Mouse (Mus musculus): Measurements from ENCODE around the gene Treh.
A peak's percentile ranks its signal among the peaks of the same experiment; 100 is the strongest.

Gene Treh

GRCm38 (mm10) chr9:44672291-44672865 lies 655 bp upstream of the Treh start:
- DNase-seq (ENCODE audit: extremely low read depth, insufficient read length, low spot score), result no peak

- DNase-seq (ENCODE audit: extremely low read depth, insufficient read length, low spot score), result no peak
These were observed 5.3 kb downstream of the Treh start for GRCm38 (mm10) chr9:44678288-44678871.

- no peak for DNase-seq (ENCODE audit: extremely low read depth, insufficient read length, low spot score)
These were observed 6.5 kb downstream of the Treh start for GRCm38 (mm10) chr9:44679565-44679964.

- no peak for DNase-seq (ENCODE audit: extremely low read depth, insufficient read length, low spot score)
These were observed 10.0 kb downstream of the Treh start for GRCm38 (mm10) chr9:44683046-44683445.

GRCm38 (mm10) chr9:44685346-44686330 lies 12.6 kb downstream of the Treh start:
- peak; percentile 40 for DNase-seq (ENCODE audit: extremely low read depth, insufficient read length, low spot score)

GRCm38 (mm10) chr9:44686638-44687037 lies 13.6 kb downstream of the Treh start:
- no peak for DNase-seq (ENCODE audit: extremely low read depth, insufficient read length, low spot score)

- DNase-seq (ENCODE audit: extremely low read depth, insufficient read length, low spot score), result no peak
These were observed 15.0 kb downstream of the Treh start for GRCm38 (mm10) chr9:44688013-44688412.

GRCm38 (mm10) chr9:44690641-44691040 lies 17.6 kb downstream of the Treh start:
- no peak for DNase-seq (ENCODE audit: extremely low read depth, insufficient read length, low spot score)

GRCm38 (mm10) chr9:44691671-44692520 lies 18.9 kb downstream of the Treh start:
- no peak for DNase-seq (ENCODE audit: extremely low read depth, insufficient read length, low spot score)

- no peak for DNase-seq (ENCODE audit: extremely low read depth, insufficient read length, low spot score)
These were observed 20.0 kb downstream of the Treh start for GRCm38 (mm10) chr9:44693071-44693470.

- no peak for DNase-seq (ENCODE audit: extremely low read depth, insufficient read length, low spot score)
These were observed 24.8 kb downstream of the Treh start for GRCm38 (mm10) chr9:44697866-44698265.

- DNase-seq (ENCODE audit: extremely low read depth, insufficient read length, low spot score), result no peak
These were observed 26.2 kb downstream of the Treh start for GRCm38 (mm10) chr9:44699196-44699595.

GRCm38 (mm10) chr9:44699730-44700129 lies 26.7 kb downstream of the Treh start:
- DNase-seq (ENCODE audit: extremely low read depth, insufficient read length, low spot score), result no peak

- DNase-seq (ENCODE audit: extremely low read depth, insufficient read length, low spot score), result no peak
These were observed 34.9 kb downstream of the Treh start for GRCm38 (mm10) chr9:44707749-44708428.

GRCm38 (mm10) chr9:44708429-44708765 lies 35.4 kb downstream of the Treh start:
- no peak for DNase-seq (ENCODE audit: extremely low read depth, insufficient read length, low spot score)

GRCm38 (mm10) chr9:44708925-44709324 lies 35.9 kb downstream of the Treh start:
- DNase-seq (ENCODE audit: extremely low read depth, insufficient read length, low spot score), result no peak

GRCm38 (mm10) chr9:44709600-44709999 lies 36.6 kb downstream of the Treh start:
- DNase-seq (ENCODE audit: extremely low read depth, insufficient read length, low spot score), result no peak

GRCm38 (mm10) chr9:44710213-44710612 lies 37.2 kb downstream of the Treh start:
- DNase-seq (ENCODE audit: extremely low read depth, insufficient read length, low spot score), result no peak

GRCm38 (mm10) chr9:44711602-44712001 lies 38.6 kb downstream of the Treh start:
- no peak for DNase-seq (ENCODE audit: extremely low read depth, insufficient read length, low spot score)

- no peak for DNase-seq (ENCODE audit: extremely low read depth, insufficient read length, low spot score)
These were observed 40.0 kb downstream of the Treh start for GRCm38 (mm10) chr9:44713080-44713479.

All from 3134 (cell line).